Mouse (Mus musculus): ENCODE measurements at regions not wholly inside any gene's neighbourhood (a gene's known extent, or its start where the extent isn't known, plus 50 kb on each side); places are given as distances from the start of the nearest gene placed in this dataset.
A peak's percentile ranks its signal among the peaks of the same experiment; 100 is the strongest.

DNA sequence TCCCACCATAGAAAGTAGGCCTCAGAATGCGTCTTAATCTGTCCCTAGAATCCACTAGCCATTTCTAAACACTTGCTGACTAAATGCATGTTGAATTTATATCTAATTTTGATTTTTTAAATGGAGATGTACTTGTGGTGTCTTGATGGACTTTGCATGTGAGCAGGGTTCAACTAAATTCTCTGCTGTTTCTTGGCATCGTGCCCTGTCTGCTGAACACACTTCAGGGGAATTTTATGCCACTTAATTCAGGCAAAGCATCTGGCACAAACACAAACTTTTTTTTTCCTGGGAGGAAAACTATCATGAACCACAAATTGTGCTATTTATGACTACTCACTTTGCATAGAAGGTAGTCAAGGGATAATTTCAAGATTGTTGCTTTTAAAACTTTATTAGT, 87.7 kb downstream of the Stc2 start:
- no peak for DNase-seq (ENCODE audit: low read depth, low spot score)

- peak; percentile 33 for DNase-seq (ENCODE audit: low read depth, low spot score)
Measured at GRCm38 (mm10) chr11:31248467-31248866, 66.2 kb upstream of the Gm17332 start.

All from WW6 (cell line).